Mouse (Mus musculus) adrenal gland, adult 18-20 months (tissue): ENCODE results near the gene Gm9970. TPM values are rescaled to one million over a fixed set of nuclear protein-coding genes. Genes with fewer than 3 reads are reported as not detected.
"Not testable (repeated sequence)": the region's sequence is repeated elsewhere in the genome, so short reads cannot be mapped to it uniquely, and the experiment has no call there.

Experiments used
- DNase-seq, 2 experiments: peaks; one replicate each; pipeline ENCODE4 v3.0.0; 2021 to 2022; ENCODE audit warnings: low spot score in 2 of 2
- total RNA-seq, 2 experiments: library from RNA; stranded (reverse); gene quantifications; 1 replicate in 1 of 2; 2 replicates in 1 of 2; pipeline ENCODE4 v1.2.3; 2021

Gm9970 gene
- total RNA-seq, 2 experiments from 2014 or later, result 0.60 TPM; not detected in 1

DNA sequence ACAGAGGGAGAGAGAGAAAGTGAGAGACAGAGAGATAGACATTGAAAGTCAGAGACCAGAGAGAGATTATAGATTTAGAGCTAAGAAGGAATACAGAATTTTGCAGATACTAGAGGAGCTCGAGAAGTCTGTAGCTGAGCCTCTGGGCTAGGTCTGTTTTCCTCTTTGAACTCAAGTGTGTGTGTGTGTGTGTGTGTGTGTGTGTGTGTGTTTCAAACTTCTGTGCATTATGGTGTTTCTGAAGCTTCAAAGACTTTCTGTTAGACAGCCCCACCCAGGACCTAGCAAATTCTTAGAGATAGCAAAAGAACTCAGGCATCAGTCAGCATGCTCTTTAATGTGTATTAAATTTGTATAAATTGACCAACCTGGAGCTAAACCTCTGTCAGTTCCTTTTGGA, 14.4 kb downstream of the Gm9970 start:
- DNase-seq, result no peak

DNA sequence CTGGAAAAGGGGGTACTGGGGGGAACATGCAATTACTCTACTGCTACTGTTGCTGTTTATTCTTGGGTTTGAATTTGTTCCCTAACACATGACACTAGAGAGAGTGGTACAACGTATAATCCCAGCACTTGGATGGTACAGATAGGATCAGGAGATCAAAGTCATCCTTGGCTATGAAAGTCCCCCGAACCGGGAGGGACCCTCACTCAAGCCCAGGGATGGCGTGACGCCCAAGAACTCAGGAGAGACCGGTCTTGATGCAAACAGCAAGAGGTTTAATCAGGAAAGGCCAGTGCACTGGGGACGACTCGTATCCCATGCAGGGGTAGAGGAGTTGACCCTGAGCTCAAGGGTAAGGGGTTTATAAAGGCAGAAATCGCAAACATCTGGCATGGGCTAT, 18.3 kb downstream of the Gm9970 start:
- DNase-seq, result no peak

DNA sequence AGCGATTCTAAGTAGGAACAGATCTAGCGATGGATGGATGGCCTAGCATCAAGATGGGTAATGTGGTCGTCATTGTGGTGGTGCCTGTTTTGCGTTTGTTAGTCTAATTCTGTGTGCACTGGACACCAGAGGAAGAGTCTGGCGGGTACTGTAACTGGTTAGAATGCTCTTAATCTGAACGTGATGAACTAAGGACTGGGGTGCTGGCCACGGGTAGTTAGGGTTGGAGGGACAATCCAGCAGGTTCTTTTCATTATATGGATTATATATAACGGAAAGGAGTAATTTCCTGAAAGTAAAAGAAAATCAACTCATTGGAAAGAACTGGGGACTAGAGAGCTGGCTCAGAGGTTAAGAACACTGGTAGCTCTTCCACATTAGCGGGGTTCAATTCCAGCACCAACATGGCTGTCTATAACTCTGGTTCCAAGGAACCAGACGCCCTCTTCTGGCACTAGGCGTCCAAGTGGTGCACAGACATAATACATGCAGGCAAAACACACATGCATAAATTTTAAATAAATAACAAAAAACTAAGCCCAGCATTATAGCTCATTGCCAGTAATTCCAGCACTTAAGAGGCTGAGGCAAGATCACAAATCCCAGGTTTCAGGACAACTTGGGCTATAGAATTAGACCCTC, 19.6 kb downstream of the Gm9970 start:
- DNase-seq, result peak in 1 of 2 experiments; percentile 29

DNA sequence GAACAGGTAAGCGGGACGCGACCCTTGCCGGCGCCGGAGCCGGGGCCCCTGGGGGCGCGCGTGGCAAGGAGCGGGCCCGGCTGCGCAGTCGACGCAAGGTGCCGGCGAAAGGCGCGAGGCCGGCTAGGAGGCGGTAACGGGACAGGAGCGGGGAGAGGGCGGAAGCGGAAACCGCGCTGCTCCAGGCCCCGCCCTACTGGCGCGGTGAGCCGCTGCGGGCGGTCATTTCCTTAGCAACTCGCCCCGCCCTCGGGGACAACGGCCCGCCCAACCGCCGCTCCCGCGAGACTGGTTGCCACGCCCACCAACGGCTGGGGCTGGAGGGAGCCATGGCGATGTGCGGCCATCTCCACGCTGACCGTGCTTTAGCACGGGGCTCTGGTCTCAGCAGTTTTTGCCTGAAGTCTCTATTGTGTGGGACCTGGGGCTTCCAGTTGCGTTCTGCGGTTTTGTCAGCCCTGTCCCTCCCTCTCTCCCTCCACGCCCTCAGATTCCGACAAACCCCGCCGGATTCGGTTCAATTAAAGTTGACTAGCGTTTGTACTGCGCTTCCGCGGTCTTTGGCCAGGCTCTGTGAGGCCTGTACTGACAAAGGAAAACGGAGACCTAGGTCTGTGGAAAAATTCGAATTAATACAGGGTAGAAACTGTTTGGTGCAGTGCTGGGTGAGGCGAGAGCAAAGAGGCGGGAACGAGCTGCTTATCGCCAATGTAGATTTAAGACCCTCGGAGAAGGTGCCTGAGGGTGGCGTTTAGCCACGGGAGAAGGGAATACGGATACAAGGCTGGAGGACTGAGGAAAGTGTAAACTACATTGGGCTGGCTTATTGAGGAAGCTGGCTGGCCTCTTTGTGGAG, 20.4 kb downstream of the Gm9970 start, which contains the start of gene Ppm1g:
TSS of gene Ppm1g (minus strand) at position 240 of the 856 bp plus-strand sequence.
- DNase-seq, result peak; percentile 97 to 99

DNA sequence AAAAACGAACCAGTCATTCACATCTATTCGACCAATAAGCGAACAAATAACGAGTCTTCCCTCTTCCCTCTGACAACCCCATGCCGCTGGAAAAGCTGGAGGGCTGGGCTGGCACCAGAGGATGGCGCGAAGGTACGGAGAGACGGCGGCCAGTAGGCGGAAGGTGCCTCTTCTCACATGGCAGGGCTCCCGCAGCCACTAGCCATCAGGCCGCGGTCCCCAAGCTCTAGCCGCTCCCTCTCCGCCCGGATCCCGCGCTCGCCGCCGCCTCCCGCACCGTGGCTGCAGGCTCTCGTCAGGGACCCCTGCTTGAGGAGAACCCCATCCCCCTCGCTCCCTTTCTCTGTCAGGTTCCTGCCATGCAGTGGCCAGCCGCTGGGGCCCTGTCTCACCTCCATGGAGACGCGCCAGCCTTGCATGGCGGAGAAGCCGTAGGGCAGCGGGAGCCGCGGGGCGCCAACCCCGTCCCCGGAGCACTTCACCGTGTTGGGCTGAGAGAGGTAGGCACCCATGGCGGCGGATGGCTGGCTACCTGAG, 21.1 kb downstream of the Gm9970 start:
- DNase-seq, result peak in 1 of 2 experiments; percentile 54

DNA sequence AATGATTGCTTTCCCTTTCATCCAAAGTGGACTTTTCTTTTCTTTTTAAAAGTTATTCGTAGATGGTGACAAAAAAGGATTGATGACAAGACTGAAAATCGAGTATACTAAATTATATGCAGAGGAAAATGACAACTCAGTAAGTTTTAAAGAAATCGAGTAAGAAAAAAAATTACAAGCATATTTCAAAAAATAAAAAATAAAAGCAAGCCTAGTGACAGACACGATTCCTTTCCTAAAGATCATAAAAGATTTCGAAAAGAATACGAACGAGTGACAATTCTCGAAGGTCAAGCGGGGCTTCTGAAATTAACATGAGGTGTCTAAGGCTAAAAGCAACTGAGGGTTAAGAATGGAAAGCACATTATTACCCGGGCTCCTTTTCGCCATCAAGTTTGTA, 21.6 kb downstream of the Gm9970 start:
- DNase-seq, result no peak

DNA sequence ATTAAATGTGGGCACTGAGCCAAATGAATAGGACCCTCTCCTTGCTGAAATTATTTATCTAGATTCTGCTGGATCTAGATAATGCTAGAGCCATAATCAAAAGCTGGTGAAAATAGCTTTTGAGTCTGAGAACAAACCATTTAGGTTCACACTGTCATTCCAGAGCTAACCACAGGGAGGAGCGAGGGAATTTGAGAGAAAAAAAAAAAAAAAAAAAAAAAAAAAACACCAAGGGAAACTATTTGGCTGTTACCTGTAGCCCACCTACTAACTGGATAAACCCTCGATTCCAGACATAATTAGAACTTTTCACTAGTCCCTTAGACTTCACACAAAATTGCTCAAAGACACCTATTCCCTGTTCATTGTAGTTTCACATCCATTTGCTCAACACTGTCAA, 22.0 kb downstream of the Gm9970 start:
- no peak for DNase-seq

DNA sequence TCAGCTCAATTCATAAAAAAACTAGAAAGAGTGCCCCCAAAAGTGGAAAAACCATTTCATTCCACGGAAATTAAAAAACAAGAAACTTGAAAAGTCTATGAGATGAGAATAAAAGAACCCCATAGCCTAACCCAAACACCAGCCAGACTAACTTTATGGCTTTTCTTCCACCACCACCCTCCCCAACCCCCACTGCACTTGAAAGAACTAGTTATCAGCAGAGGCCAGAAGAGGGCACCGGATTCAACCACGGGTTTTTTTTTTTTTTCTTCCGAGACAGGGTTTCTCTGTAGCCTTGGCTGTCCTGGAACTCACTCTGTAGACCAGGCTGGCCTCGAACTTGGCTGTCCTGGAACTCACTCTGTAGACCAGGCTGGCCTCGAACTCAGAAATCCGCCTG, 22.7 kb downstream of the Gm9970 start:
- no peak for DNase-seq

DNA sequence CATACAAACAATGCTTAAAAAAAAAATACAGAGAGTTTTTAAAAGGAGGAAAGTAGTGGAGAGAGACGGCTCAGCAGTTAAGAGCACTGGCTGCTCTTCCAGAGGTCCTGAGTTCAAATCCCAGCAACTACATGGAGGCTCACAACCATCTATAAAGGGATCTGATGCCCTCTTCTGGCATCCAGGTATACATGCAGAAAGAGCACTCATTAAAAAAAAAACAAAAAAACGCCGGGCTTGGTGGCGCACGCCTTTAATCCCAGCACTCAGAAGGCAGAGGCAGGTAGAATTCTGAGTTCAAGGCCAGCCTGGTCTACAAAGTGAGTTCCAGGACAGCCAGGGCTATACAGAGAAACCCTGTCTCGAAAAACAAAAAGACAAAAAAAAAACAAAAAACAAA, 24.5 kb downstream of the Gm9970 start:
- DNase-seq, result not testable (repeated sequence)

DNA sequence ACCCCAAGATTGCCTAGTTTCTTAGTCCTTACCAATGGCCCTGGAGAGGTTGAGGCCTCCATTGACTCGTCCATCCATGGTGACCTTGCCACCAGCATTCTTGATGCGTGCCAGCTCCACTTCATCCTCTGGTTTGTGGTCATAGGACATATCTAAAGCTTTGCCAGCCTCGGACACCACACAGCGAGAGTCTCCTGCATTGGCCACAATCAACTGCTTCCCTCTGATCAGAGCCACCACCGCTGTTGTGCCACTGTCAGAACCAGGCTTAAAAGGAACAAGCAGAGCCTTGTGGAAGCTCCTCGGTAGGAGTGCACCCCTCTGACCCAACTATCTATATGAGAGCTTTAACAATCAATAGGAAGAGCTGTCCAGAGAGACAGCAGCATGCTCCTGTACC, 36.6 kb downstream of the Gm9970 start:
- DNase-seq, result no peak

DNA sequence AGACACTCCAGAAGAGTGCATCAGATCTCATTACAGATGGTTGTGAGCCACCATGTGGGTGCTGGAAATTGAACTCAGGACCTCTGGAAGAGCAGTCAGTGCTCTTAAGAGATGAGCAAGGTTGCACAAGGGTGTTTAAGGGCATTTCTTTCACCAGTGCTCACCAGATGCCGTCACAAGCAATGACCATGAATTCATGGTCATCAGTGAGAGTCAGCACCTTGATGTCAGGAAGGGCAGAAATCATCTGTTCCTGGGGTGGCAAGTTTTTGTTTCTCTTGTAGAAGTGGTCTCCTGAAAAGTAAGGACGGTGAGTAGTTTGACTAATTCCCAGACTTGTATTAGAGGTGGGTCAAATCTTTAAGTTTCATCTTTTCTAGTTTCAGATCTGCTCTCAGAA, 37.2 kb downstream of the Gm9970 start:
- DNase-seq, result no peak

DNA sequence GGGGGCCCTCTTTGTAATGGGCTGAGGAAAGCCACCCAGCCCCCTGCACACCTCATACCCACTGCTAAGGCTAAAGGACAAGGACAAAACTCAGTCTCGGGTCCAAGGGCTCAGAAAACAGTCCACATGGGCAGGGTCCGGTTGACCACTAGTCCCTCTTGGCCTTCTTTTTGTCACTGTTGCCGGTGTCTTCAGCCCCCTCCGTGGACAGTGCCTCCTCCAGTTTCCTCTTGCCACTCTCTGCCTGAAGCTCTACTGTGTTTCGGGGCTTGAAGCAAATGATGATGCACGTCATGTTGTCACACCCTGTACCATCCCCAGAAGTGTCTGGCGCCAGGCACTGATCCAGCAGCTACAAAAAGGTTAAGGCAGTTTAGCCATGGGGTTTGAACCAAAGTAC, 38.1 kb downstream of the Gm9970 start:
- no peak for DNase-seq

DNA sequence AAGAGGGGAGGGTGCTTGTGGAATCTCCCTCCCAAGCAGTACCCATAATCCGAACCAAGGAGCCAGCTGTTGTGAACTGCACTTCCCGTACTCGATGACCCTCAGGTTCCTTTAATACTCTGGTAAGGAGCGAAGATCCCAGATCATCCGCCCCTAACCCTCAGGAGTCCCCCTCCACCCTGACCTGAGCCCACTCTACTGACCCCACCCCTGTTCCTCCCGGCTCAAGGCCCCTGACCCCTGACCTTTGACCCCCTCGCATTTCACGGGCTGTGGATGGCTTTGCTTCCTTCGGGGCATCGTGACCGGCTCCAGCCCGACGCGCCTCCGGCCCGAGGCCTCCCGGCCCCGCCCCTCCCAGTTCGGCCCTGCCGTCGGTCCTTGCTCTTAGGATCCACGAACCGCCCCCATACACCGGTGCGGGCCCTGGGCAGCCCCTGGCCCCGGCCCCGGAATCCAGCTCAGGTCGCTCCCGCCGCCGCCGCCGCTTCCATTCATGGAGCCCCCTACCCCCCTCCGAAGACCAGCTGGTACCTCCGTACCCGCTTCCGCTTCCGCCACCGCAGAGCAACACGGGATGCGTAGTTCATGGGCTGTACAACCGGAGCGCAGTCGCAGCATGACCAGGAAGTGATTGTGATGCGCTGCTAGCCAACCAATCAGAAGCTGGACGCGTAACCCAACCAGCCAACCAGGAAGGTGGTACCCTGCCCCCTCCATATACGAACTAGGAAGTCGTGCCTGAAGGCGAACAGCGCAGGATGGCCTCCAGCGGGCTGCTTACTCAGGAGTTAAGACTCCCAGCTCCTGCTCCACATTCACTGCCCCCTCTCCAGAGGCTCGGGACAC, 39.1 kb downstream of the Gm9970 start, which contains the start of gene Zfp513:
TSS of gene Zfp513 (minus strand) at position 562 of the 849 bp plus-strand sequence.
- peak; percentile 82 to 87 for DNase-seq

DNA sequence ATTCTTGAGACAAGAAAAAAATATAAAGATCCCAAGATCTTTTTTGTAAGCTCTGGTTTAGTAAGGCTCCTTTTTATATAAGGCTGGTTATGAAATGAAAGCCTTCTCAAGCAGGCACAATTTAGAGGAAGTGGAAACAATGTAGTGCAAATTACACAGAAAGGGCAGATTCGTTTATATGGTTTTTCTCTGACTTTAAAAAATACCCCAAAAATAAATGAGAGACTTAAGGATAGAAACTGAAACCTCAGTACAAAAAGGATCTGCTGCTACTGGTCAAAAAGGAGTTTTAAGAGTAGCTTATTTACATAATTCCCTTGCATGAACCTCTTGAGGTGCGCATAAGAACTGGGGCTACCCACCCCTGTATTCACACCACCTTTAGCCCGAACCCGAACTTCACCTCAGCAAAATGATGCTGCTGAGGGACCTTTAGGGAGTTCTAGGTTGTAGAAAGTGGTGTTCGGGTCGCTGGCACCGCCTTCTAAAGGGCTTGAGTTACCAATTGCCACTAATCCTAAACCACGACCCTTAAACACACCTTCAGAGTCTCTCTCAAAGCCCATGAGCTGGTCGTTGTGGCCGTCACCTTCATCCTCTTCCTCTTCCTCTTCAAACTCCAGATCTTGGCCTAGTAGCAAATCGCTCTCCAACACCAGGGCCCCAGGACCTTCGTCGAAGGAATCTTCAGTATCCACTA, 39.8 kb downstream of the Gm9970 start:
- no peak for DNase-seq

DNA sequence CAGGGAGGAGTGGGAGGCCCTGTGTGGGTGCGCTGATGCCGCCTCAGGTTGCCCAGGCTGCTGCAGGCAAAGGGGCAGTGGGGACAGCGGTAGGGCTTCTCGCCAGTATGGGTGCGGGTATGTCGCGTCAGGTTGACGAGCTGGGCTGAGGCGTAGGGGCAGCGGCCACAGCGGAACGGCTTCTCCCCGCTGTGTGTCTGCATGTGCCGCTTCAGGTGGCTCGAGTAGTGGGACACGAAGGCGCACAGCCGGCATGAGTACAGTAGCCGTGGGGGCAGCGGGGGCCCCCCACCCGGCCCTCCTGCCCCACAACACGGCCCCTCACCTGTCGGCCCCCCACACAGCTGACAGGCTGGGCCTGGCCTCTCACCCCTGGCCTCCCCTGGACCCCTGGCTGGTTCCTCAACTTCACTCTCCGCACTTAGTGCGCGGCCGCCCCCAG, 40.7 kb downstream of the Gm9970 start:
- DNase-seq, result peak in 1 of 2 experiments; percentile 17

DNA sequence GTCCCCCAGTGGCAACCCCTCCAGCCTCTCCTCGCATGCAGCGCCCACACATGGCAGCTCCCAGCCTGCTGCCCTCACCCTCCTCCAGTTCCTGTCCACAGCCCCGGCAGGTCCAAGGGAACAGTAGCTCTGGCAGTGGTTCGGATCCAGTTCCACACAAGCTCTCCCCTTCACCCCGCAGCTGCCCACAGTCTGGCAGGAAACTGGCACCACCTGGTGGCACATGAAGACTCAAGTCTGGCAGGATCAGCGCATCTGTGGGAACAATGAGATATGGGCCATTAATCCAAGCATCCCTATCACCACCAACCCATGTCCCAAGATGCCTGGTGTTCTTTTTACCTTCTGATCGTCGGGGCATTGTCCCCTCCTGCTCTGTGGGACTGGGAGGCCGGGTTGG, 41.1 kb downstream of the Gm9970 start:
- peak in 1 of 2 experiments; percentile 24 for DNase-seq

DNA sequence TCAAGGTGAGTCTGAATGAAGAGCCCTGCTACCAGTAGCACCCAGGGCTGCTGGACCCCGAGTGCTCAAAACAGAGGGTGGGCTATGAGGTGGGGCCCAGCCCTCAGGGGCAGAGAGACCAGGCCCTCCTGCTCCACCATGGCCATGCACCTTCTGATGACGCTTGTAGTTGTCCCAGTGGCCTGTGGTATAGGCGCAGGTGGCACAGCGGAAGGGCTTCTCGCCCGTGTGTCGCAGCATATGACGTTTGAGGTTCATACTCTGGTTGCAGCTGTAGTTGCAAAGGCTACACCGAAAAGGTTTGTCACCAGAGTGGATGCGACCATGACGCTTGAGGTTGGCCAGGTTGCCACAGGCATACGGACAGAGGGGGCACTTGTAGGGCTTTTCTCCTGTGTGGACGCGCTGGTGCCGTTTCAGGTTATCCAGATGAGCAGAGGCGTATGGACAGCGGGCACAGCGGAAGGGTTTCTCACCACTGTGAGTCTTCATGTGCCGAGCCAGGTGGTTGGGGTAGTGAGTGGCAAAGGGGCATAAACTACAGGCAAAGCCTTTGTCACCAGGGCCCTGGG, 41.6 kb downstream of the Gm9970 start:
- no peak for DNase-seq

DNA sequence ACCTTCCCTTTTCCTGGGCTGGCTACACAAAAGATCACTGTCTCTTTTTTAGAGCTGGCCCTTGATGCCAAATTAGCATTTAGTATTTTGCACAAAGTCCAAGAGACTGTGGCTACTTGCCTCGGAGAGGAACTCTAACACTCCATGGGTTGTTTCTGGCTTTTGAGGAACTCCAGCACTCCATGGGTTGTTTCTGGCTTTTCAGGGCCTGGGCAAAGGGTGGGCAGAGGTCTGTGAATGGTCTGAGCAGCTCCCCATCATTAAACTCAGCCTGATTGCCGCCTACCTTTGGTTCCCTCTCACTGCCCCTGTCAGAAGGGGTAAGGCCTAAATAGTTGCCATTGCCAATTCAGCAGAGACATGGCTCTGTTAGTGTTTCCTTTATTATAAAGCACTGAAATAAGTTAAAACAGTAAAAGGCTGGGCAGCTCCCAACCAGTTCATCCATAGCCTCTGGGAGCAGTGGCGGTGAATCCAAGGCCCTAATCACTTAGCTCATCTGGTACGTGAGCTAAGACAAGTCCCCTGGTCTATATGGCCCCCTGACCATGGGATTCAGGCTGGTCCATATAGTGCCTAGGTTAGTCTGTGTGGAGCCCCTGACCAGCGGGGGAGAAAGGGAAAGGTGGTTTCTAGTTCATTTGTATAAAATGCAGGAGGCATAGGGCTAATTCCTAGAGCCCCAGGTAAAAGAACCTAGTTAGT, 42.3 kb downstream of the Gm9970 start:
- no peak for DNase-seq

DNA sequence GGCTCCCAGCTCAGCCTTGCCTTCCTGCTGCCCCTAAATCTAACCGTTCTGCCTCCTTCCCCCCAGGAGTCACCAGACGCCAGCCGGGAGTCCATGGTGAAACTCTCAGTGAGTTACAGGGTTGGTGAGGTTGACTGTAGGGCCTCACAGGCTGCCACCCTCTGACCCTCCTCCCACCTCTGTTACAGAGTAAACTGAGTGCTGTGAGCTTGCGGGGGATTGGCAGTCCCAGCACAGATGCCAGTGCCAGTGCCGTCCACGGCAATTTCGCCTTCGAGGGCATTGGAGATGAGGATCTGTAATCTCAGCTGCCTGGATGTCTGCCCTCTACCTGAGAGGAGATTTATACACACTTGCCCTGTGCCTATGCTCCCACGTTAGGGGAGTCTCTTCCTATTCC, 42.9 kb downstream of the Gm9970 start:
- no peak for DNase-seq
